Mouse (Mus musculus): ENCODE measurements around the gene Limk2. TPM values are rescaled to one million over a fixed set of nuclear protein-coding genes. Genes with fewer than 3 reads are reported as not detected.

Limk2 gene
- polyA plus RNA-seq, 1 experiment from 2014 or later = 69.3 TPM

- WGBS = 46% methylated on average over 5 of the region's 5 CpGs
- ATAC-seq (ENCODE audit: low FRiP score, low TSS enrichment) (no peak), DNase-seq (ENCODE audit: low spot score) (no peak)
- no peak for TF ChIP-seq EP300 (optimal IDR thresholded peaks at IDR 0.05)
- TF ChIP-seq CTCF (IDR thresholded peaks at IDR 0.05; ENCODE audit: low read depth) = no peak
- no peak overlapping the region for H3K27ac ChIP-seq (replicated peaks)
- H3K27me3 ChIP-seq (ENCODE audit: control insufficient read depth, insufficient read depth, low read length) = no peaks in the 10 kb centered on the region
- H3K4me1 ChIP-seq (replicated peaks; ENCODE audit: control insufficient read depth, insufficient read depth) = peaks cover 8% of the 10 kb centered on the region
- H3K9me3 ChIP-seq (ENCODE audit: control insufficient read depth, low read length) = no peaks in the 10 kb centered on the region
- no peak overlapping the region for H3K4me3 ChIP-seq (ENCODE audit: low read depth, low read length)
- H3K4me2 ChIP-seq (replicated peaks; ENCODE audit: low read depth) = no peak overlapping the region
- H3K9ac ChIP-seq (ENCODE audit: low read length) = no peak overlapping the region
- H3K36me3 ChIP-seq (ENCODE audit: control insufficient read depth, insufficient read depth, low read length) = peaks cover 39% of the 10 kb centered on the region
Observed at GRCm38 (mm10) chr11:3296056-3296455, 112.9 kb downstream of the Limk2 start.

- DNase-seq (ENCODE audit: low spot score) (no peak), ATAC-seq (ENCODE audit: low FRiP score, low TSS enrichment) (no peak)
- Histone ChIP-seq H3K9ac (ENCODE audit: low read length) (no peak overlapping the region), H3K27ac (replicated peaks) (no peak overlapping the region), H3K27me3 (ENCODE audit: control insufficient read depth, insufficient read depth, low read length) (no peaks in the 10 kb centered on the region), H3K4me2 (replicated peaks; ENCODE audit: low read depth) (no peak overlapping the region), H3K36me3 (ENCODE audit: control insufficient read depth, insufficient read depth, low read length) (peaks cover 31% of the 10 kb centered on the region), H3K9me3 (ENCODE audit: control insufficient read depth, low read length) (no peaks in the 10 kb centered on the region), H3K4me1 (replicated peaks; ENCODE audit: control insufficient read depth, insufficient read depth) (peaks cover 8% of the 10 kb centered on the region), H3K4me3 (ENCODE audit: low read depth, low read length) (no peak overlapping the region)
- WGBS = 81% methylated on average over 2 of the region's 2 CpGs
- TF ChIP-seq CTCF (IDR thresholded peaks at IDR 0.05; ENCODE audit: low read depth) (no peak), EP300 (optimal IDR thresholded peaks at IDR 0.05) (no peak)
Observed at GRCm38 (mm10) chr11:3294641-3295040, 114.3 kb downstream of the Limk2 start.

Other genes with a start within 250 kb of the Limk2 start
- gene Sfi1, start 215.7 kb downstream of the Limk2 start, polyA plus RNA-seq (2015; fragmentation: Nextera tagmentation; extraction: Ambion mirVana) = 5.7 and 7.4 TPM in 2 replicates
- gene Eif4enif1, start 206.8 kb downstream of the Limk2 start, polyA plus RNA-seq (2015; fragmentation: Nextera tagmentation; extraction: Ambion mirVana) = 15.3 and 19.8 TPM in 2 replicates
- 103 and 109 TPM in 2 replicates for gene Drg1, start 142.8 kb downstream of the Limk2 start, polyA plus RNA-seq (2015; fragmentation: Nextera tagmentation; extraction: Ambion mirVana)
- gene Patz1, start 120.3 kb downstream of the Limk2 start, polyA plus RNA-seq (2015; fragmentation: Nextera tagmentation; extraction: Ambion mirVana) = 12.2 and 14.1 TPM in 2 replicates
- gene Pik3ip1, start 78.8 kb downstream of the Limk2 start, polyA plus RNA-seq (2015; fragmentation: Nextera tagmentation; extraction: Ambion mirVana) = 8.9 and 9.0 TPM in 2 replicates
- gene Rnf185, start 43.2 kb upstream of the Limk2 start, polyA plus RNA-seq (2015; fragmentation: Nextera tagmentation; extraction: Ambion mirVana) = 19.4 and 20.9 TPM in 2 replicates
- gene Pla2g3, start 79.1 kb upstream of the Limk2 start, polyA plus RNA-seq (2015; fragmentation: Nextera tagmentation; extraction: Ambion mirVana) = 9.4 and 11.0 TPM in 2 replicates
- gene Inpp5j, start 95.6 kb upstream of the Limk2 start, polyA plus RNA-seq (2015; fragmentation: Nextera tagmentation; extraction: Ambion mirVana) = 2.4 and 2.7 TPM in 2 replicates
- gene Selenom, start 105.5 kb upstream of the Limk2 start, polyA plus RNA-seq (2015; fragmentation: Nextera tagmentation; extraction: Ambion mirVana) = 179 and 191 TPM in 2 replicates
- 103 TPM in 2 replicates for gene Smtn, start 131.4 kb upstream of the Limk2 start, polyA plus RNA-seq (2015; fragmentation: Nextera tagmentation; extraction: Ambion mirVana)
- gene Morc2a, start 240.0 kb upstream of the Limk2 start, polyA plus RNA-seq (2015; fragmentation: Nextera tagmentation; extraction: Ambion mirVana) = 6.9 and 8.8 TPM in 2 replicates

All from stomach, postnatal 0 days (tissue).